Mouse (Mus musculus): ENCODE data around the gene AL732309.1. TPM values are rescaled to one million over a fixed set of nuclear protein-coding genes. Genes with fewer than 3 reads are reported as not detected.

AL732309.1 gene
- polyA plus RNA-seq, 1 experiment from 2014 or later, result 1.4 TPM

- no peak overlapping the region for H3K4me2 ChIP-seq (ENCODE audit: low read depth, low read length)
- no peak overlapping the region for H3K4me3 ChIP-seq (ENCODE audit: low read depth, low read length)
- peak overlapping the region; percentile 84 for H3K27ac ChIP-seq (ENCODE audit: low read depth)
- 66% methylated on average over 4 of the region's 4 CpGs for WGBS (ENCODE audit: insufficient replicate concordance)
- no peaks in the 10 kb centered on the region for H3K27me3 ChIP-seq (ENCODE audit: insufficient read depth, low read length)
- no peak for ATAC-seq
- no peak for DNase-seq
- H3K36me3 ChIP-seq (replicated peaks; ENCODE audit: insufficient read depth, low read length), result peaks cover 19% of the 10 kb centered on the region
- no peaks in the 10 kb centered on the region for H3K9me3 ChIP-seq (ENCODE audit: low read length)
- peaks cover 64% of the 10 kb centered on the region for H3K4me1 ChIP-seq (ENCODE audit: insufficient read depth)
- TF ChIP-seq EP300 (IDR thresholded peaks at IDR 0.05; ENCODE audit: low read depth), result no peak
- TF ChIP-seq CTCF (IDR thresholded peaks at IDR 0.05; ENCODE audit: low read depth), result no peak
- H3K9ac ChIP-seq (replicated peaks), result no peak overlapping the region
These were observed 21.2 kb upstream of the AL732309.1 start for GRCm38 (mm10) chr2:25267746-25268309.

- no peak for ATAC-seq
- Histone ChIP-seq H3K27me3 (ENCODE audit: insufficient read depth, low read length) (no peaks in the 10 kb centered on the region), H3K9me3 (ENCODE audit: low read length) (no peaks in the 10 kb centered on the region), H3K4me1 (ENCODE audit: insufficient read depth) (peaks cover 62% of the 10 kb centered on the region), H3K36me3 (replicated peaks; ENCODE audit: insufficient read depth, low read length) (peaks cover 19% of the 10 kb centered on the region), H3K9ac (replicated peaks) (peak overlapping the region; percentile 45), H3K27ac (ENCODE audit: low read depth) (peak overlapping the region; percentile 84), H3K4me2 (ENCODE audit: low read depth, low read length) (peak overlapping the region; percentile 93), H3K4me3 (ENCODE audit: low read depth, low read length) (no peak overlapping the region)
- DNase-seq, result no peak
- TF ChIP-seq EP300 (IDR thresholded peaks at IDR 0.05; ENCODE audit: low read depth) (no peak), CTCF (IDR thresholded peaks at IDR 0.05; ENCODE audit: low read depth) (no peak)
These were observed 20.6 kb upstream of the AL732309.1 start for GRCm38 (mm10) chr2:25267241-25267640.

DNA sequence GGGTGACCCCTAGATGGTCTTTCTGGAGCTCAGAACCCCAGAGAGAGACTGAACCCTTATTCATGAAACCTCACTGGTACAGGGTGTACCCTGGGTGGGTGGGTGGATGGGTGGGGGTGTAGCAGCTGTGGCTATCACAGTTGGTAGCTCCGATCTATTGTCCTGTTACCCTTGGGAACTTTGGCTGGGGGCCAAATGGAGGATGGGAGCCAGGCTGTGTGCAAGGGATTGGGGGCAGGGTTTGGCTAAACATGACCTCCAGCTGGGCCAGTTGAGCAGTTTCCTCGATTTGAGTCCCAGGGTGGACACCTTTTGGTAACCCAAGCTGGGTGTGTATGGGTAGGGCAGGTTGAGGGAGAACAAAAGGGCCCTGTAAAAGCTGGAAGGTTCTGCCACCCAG is 20.1 kb upstream of the AL732309.1 start:
- Histone ChIP-seq H3K4me2 (ENCODE audit: low read depth, low read length) (peak overlapping the region; percentile 93), H3K9ac (replicated peaks) (peak overlapping the region; percentile 63), H3K9me3 (ENCODE audit: low read length) (no peaks in the 10 kb centered on the region), H3K27ac (ENCODE audit: low read depth) (peak overlapping the region; percentile 84), H3K36me3 (replicated peaks; ENCODE audit: insufficient read depth, low read length) (peaks cover 19% of the 10 kb centered on the region), H3K27me3 (ENCODE audit: insufficient read depth, low read length) (no peaks in the 10 kb centered on the region), H3K4me3 (ENCODE audit: low read depth, low read length) (peak overlapping the region; percentile 21; the same call in 1 of the 2 replicates), H3K4me1 (ENCODE audit: insufficient read depth) (peaks cover 65% of the 10 kb centered on the region)
- DNase-seq, result peak; percentile 86
- ATAC-seq, result peak; percentile 34
- WGBS (ENCODE audit: insufficient replicate concordance), result 34% methylated on average over 2 of the region's 2 CpGs
- TF ChIP-seq CTCF (IDR thresholded peaks at IDR 0.05; ENCODE audit: low read depth) (no peak), EP300 (IDR thresholded peaks at IDR 0.05; ENCODE audit: low read depth) (no peak)

GRCm38 (mm10) chr2:25265897-25266656 is 19.4 kb upstream of the AL732309.1 start:
- peak; percentile 13 for ATAC-seq
- Histone ChIP-seq H3K9ac (replicated peaks) (peak overlapping the region; percentile 63), H3K4me3 (ENCODE audit: low read depth, low read length) (peak overlapping the region; percentile 21), H3K9me3 (ENCODE audit: low read length) (no peaks in the 10 kb centered on the region), H3K4me1 (ENCODE audit: insufficient read depth) (peaks cover 60% of the 10 kb centered on the region), H3K27me3 (ENCODE audit: insufficient read depth, low read length) (no peaks in the 10 kb centered on the region), H3K4me2 (ENCODE audit: low read depth, low read length) (peak overlapping the region; percentile 93), H3K36me3 (replicated peaks; ENCODE audit: insufficient read depth, low read length) (peaks cover 19% of the 10 kb centered on the region), H3K27ac (ENCODE audit: low read depth) (peak overlapping the region; percentile 84)
- 46% methylated on average over 6 of the region's 6 CpGs for WGBS (ENCODE audit: insufficient replicate concordance)
- TF ChIP-seq CTCF (IDR thresholded peaks at IDR 0.05; ENCODE audit: low read depth) (no peak), EP300 (IDR thresholded peaks at IDR 0.05; ENCODE audit: low read depth) (no peak)
- no peak for DNase-seq

GRCm38 (mm10) chr2:25264851-25265250 is 18.2 kb upstream of the AL732309.1 start:
- H3K27me3 ChIP-seq (ENCODE audit: insufficient read depth, low read length), result no peaks in the 10 kb centered on the region
- H3K36me3 ChIP-seq (replicated peaks; ENCODE audit: insufficient read depth, low read length), result peaks cover 12% of the 10 kb centered on the region
- 71% methylated on average over 3 of the region's 3 CpGs for WGBS (ENCODE audit: insufficient replicate concordance)
- H3K4me2 ChIP-seq (ENCODE audit: low read depth, low read length), result peak overlapping the region; percentile 93
- no peak for DNase-seq
- TF ChIP-seq EP300 (IDR thresholded peaks at IDR 0.05; ENCODE audit: low read depth), result no peak
- H3K9ac ChIP-seq (replicated peaks), result 0 out of 2 replicates have a peak overlapping the region, but pooled peaks have one; percentile 38
- H3K4me3 ChIP-seq (ENCODE audit: low read depth, low read length), result peak overlapping the region; percentile 13; the same call in 1 of the 2 replicates
- H3K4me1 ChIP-seq (ENCODE audit: insufficient read depth), result peaks cover 57% of the 10 kb centered on the region
- no peak for ATAC-seq
- no peaks in the 10 kb centered on the region for H3K9me3 ChIP-seq (ENCODE audit: low read length)
- peak overlapping the region; percentile 12; the same call in 1 of the 2 replicates for H3K27ac ChIP-seq (ENCODE audit: low read depth)

GRCm38 (mm10) chr2:25264286-25264660 is 17.6 kb upstream of the AL732309.1 start:
- ATAC-seq, result no peak
- peaks cover 7% of the 10 kb centered on the region for H3K36me3 ChIP-seq (replicated peaks; ENCODE audit: insufficient read depth, low read length)
- WGBS (ENCODE audit: insufficient replicate concordance), result 74% methylated on average over 5 of the region's 5 CpGs
- no peaks in the 10 kb centered on the region for H3K9me3 ChIP-seq (ENCODE audit: low read length)
- H3K9ac ChIP-seq (replicated peaks), result peak overlapping the region; percentile 21; the same call in 1 of the 2 replicates
- no peak overlapping the region for H3K27ac ChIP-seq (ENCODE audit: low read depth)
- H3K4me3 ChIP-seq (ENCODE audit: low read depth, low read length), result 0 out of 2 replicates have a peak overlapping the region, but pooled peaks have one; percentile 13
- no peaks in the 10 kb centered on the region for H3K27me3 ChIP-seq (ENCODE audit: insufficient read depth, low read length)
- no peak for DNase-seq
- peak overlapping the region; percentile 93 for H3K4me2 ChIP-seq (ENCODE audit: low read depth, low read length)
- no peak for TF ChIP-seq EP300 (IDR thresholded peaks at IDR 0.05; ENCODE audit: low read depth)
- TF ChIP-seq CTCF (IDR thresholded peaks at IDR 0.05; ENCODE audit: low read depth), result no peak
- H3K4me1 ChIP-seq (ENCODE audit: insufficient read depth), result peaks cover 57% of the 10 kb centered on the region
